Mouse (Mus musculus) cerebellum, adult 9-11 months (tissue): ENCODE measurements around the gene Igfals.
A peak's percentile ranks its signal among the peaks of the same experiment; 100 is the strongest.

Experiments used
- DNase-seq: peaks from one replicate; pipeline ENCODE4 v3.0.0; 2022

Igfals gene

DNA sequence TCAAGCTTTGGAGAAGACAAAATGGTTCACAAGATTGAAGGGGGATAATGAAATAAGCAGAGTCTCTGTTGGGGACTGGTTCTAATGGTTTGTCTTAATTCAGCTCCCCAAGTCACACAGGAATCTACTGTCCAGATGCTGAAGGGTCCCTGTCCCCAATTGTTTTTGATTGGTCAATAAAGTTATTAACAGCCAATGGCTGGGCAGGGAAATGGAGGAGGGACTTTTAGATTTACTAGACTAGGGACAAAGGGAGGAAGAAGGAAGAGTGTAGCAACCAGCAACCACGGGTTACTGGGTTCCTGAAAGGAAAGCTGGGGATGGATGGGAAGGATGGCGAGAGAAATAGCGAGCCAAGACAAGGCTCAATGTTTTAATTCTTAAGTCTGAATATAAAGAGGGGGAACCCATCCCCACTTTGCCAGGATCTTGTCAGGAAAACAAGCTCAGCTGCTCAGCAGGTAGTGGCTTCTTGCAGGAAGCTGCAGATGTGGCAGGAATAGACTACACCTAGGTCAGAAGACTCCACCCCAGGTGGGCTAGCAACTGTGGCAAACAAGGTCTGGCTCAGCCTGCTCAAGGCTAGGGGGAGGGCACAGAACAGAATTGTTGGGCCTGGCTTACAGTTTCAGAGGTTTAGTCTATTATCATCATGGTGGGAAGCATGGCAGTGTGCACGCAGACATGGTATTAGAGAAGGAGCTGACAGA is 8.1 kb downstream of the Igfals start:
- no peak for DNase-seq

DNA sequence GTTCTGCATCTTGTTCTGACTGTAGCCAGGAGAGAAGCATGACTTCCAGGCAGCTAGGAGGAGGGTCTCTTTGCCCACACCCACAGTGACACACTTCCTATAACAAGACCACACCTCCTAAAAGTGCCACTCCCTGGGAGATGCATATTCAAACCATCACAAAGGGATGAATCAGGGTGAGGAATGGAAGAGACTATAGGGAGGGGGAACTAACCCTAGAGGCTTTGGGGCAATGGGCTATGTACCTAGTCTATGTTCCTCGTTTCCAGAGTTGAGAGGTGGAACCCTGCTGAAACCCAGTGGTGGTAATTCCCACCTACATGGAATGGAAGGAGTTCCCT is 8.6 kb downstream of the Igfals start:
- no peak for DNase-seq

DNA sequence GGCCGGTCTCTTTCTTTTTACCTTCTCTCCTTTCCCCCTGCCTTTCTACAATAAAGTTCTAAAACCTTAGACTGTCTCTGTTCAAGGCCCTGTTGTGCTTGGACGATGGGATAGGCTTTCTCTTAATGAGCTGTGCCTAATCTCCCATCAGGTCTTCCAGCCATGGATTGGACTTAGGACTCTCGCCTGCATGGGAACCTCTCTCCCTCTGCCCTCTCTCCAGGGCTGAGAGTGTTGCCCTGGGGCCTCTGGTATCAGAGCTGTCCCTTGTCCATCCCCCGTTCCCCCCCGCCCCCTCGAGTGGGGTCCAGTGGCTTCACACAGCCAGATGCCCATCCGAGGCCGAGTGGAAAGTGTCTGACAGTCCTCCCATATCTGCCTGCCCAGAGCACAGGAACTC is 9.2 kb downstream of the Igfals start:
- DNase-seq: no peak

DNA sequence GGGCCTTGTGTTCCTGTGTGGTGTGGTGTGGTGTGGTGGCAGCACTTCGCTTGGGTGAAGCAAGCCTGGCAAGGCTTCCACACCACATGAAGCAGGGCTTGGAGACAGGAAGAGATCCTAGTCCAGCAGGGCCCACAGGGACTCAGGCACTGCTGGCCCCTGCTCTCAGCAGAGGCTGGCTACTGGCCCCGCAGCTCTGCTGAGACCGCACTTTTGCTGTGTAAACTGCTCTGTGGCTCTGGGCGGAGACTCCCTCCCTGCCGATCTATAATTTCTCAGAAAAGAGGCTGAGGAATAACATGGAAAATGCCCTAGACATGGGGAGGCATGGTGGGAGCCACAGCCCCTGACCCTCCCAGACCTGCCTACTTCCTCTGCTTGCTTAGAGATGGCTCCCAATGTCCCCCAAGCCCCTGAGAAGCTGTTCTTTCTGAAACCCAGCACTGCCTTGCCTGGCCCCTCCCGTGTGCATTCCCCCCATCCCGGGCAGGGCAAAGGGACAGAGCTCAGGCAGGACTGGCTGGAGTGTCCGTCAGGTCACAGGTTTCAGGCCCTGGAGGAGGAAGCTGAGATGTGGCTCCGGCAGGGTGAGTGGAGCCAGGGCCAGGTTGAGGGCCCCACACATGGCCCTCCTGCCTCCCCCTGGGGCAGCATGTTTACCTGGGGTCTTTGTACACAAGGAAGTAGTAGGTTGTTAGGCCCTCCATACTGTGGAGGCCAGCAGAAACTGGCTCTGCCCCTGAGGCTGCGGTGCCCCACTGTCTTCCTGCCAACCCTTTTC is 11.7 kb downstream of the Igfals start:
- DNase-seq: peak; percentile 1

DNA sequence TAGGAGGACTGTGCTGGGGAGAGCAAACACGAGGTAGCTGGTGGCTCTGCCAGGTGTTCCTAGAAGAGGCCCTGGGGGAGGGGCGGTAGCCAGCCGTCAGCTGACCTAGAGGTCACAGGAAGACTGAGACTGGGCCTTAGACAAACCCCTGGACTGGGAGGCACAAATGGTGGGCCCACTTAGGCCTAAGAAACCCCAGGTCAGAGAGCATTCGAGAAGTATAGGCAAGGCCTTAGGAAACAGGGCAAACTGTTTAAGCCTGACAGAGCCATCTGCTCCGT is 12.3 kb downstream of the Igfals start:
- peak; percentile 23 for DNase-seq

DNA sequence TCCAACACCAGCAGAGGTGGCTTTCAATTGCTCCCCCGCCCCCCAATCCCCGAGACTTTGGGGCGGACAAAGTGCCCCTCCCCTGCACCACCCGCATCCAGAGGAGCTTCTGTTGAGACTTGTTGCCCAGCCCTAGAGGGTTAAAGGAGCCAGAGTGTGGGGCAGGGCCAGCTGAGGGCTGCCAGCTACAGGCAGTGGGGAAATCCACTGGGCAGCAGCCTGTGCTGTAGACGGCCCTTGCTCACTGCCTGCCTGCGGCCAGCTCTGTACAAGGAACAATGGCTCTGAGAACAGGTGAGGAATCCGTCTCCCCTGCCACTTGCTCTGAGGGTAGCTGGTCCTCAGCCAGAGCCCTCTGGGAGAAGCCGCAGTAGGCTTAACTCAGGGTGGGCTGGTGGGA is 12.7 kb downstream of the Igfals start:
- peak; percentile 9 for DNase-seq

DNA sequence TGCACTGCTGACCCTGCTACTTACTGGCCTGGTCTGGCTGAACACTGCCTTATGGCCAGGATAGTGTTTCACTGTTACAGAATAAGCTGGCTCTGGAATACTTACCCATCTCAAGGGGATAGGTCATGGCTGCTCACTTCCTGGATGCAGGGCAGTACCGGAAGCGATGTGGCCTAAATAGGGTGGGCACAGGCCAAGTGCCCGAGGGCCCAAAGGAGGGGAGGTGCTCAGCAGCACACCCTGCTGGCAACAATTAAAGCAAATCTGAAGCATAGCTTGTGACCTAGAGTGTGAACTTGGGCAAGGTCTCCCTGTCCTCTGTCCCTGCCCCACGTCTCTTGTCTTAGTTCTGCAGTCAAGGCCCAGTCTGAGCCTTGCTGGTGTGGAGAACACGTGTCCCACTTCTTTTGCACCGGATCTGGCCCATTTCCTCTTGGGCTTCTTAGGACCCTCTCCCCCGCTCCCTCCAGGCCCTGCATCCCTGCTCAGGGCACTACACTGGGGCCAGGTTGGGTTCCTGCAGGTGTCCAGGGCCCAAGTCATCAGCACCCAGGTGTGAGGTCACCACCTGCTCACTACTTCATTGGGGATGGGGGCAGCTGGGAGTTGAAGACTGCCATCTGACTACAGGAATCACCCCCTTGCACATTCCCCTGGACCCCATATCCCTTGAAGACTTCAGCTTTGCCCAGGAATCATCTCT is 16.1 kb downstream of the Igfals start:
- peak; percentile 39 for DNase-seq

DNA sequence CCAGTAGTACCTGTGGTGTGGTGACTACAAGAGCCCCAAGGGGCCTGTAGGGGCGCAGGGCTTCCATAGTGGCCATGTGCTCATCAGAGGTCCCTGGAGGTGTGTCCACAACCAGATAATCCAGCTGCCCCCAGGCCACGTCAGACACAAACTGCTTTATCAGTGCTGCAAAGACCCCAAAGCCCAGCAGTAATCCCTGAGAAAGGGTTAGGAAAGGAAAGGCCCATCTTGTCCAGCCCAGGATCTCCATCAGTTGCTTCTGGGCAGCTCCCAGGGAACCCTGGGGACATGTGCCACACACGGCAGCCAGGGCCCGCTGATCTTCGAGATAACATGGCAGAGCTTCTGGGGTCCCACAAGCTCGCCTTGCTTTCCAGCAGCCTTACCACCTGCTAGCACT is 18.6 kb downstream of the Igfals start:
- DNase-seq: peak; percentile 46

DNA sequence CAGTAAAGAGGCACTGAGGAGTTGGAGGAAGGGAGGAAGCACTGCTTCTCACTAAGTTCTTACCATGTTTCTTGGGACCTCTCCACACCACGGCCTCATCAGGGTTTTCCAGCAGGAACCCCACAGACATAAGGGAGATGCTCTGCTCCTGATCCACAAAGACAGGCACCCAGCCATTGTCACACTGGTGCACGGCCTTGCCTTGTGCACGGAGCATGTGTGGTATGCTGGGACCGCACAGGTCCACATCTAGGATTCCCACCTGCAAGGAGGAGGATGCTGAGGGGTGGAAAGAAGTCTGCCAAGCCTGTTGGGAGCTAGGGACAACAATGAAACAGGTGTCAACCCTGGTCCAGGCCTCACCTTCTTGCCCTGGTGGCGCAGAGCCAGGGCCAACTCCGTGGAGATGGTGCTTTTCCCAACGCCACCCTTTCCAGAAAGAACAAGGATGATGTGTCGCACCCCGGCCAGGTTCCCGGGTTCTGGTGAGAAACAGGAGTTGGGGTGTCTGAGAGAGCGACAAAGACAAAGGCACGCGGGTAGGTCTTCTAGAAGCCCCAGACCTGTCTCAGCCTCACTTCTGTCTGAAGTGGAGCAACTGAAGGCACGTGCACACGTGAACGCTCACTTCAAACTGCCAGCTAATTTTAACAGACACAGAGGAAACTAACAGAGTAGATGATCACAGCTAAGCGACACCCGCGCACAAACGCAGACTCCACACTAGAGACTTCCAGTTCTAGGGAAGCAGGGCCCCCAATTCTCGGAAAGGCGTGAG is 19.7 kb downstream of the Igfals start:
- DNase-seq: peak; percentile 77

DNA sequence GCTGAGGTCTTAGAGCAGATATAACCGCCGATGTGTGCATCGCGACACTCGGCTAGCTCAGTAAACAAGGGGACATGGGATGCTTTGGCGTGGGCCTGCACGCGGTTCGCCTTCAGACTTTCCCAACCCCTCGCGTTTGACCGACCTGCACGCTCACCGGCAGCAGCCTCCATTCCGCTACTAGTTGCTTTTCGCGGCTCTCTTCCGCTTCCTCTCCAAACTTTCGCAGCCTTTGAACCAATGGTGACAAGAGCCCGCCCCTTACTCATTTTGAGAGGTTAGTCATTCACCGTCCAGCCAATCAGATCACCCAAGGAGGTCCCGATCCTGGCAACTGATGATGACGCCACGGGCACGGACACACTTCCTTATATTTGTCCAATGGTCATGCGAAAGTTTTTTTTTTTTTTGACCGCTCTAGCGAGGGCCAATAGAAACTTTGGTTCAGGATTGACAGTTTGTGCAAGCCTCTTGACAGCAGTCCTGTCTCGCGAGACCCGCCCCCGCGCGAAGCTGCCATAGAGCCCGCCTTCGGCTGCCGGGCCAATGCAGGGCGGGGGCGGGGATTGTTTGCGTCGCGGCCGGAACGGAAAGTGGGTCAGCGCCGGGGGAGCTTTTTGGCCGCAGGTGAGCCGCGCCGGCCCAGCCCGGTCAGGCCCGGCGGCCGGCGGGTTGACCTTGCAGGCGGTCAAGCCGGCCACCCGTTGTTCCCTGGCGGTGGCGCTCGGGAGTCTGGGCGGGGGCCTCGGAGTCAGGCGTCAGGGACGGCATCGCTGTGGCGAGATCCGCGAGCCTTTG is 20.5 kb downstream of the Igfals start, which contains the start of the genes Nubp2 and Spsb3:
TSS of gene Nubp2 (minus strand) at position 216 of the 798 bp plus-strand sequence.
TSS of gene Spsb3 (plus strand) at position 510 of the 798 bp plus-strand sequence.
- DNase-seq: peak; percentile 99

DNA sequence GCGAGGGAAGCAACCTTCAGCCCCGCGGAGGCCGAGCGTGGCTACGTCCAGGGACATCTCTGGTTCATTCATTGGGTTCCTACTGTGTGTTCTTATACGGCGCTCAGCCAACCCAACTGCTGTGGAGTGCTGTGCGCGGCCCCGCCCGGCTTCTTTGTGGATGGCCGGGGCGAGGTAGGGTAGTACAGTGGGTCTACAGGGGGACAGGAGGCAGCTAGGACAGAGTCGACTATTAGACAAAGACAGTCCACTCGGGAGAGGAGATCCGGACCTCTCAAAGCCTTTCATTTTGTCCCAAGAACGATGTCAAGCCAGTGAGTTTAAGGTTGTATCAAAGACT is 21.1 kb downstream of the Igfals start:
- DNase-seq: no peak

DNA sequence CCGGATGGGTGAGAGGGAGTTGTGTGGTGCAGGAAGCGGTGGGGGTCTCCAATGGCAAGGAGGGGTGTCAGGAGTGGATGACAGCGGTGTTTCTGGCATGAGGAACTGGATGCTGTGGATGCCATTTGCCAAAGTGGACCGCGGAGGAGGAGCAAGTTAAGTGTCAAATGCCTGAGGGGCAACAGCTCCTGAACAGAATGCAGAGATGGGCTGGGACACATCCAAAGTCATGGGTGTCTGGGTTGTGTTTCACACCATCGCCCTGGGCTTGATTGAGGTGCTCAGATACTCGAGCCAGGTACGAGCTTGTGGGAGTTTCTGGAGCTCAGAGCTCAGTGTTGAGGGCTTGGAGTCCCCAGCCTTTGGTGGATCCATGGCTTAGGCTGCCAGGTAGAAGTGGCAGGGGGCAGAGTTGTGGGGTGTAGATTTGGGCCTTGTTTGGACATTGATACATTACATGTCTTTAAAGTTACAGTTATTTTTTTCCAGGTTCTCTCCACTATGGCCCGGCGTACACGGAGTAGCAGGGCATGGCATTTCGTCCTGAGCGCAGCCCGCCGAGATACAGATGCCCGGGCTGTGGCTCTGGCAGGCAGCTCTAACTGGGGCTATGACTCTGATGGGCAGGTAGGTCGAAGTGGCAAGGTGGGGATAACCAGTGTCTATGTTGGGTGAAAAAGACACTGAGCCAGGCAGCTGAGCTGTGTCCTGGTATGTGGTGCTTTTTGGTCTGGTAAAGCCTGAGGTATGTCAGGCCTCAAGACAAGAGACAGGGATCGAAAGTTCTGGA is 21.7 kb downstream of the Igfals start:
- peak; percentile 75 for DNase-seq

DNA sequence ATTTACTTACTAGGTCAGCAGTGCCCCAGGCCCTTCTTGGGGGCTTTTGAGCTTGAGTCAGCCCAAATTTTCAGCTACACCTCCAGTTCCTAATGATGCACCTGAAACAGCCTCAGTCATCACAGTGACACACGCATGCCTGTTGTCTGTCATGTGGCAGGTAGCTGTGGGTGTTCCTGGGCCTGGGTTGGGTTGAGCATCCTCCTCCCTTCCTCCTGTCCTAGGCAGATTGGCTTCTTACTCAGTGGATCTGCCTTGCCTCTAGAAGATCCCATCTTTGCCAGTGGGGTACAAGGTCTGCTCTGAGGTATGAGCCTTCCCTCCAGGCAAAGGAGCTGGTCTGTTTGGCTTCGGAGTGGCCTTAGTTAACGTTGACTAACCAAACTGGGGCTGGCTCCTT is 23.1 kb downstream of the Igfals start:
- DNase-seq: peak; percentile 27

DNA sequence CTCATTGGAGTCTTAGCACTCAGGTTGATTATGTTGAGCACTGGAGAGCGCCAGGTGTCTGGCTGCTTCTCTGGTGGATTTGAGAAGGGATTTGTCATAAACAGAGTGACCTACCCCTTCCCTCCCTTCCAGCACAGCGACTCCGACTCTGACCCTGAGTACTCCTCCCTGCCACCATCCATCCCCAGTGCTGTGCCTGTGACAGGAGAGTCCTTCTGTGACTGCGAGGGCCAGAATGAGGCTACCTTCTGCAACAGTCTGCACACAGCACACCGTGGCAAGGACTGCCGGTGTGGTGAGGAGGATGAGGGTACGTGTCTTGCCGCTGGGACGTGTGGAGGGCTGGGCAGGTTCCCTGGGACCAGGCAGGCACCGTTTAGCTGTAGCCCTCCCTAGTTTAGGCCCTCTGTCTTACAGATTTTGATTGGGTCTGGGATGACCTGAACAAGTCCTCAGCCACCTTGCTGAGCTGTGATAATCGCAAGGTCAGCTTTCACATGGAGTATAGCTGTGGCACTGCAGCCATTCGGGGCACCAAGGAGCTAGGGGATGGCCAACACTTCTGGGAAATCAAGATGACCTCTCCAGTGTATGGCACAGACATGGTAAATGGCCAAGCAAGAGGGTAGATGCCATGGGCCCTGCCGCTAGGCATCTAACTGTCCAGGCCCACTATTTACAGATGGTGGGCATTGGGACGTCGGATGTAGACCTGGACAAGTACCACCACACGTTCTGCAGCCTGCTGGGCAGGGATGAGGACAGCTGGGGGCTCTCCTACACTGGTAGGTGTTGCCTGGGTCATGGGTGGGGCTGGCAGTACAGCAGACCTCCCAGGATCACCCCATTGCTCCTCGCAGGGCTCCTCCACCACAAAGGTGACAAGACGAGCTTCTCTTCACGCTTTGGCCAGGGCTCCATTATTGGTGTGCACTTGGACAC is 24.6 kb downstream of the Igfals start:
- no peak for DNase-seq

DNA sequence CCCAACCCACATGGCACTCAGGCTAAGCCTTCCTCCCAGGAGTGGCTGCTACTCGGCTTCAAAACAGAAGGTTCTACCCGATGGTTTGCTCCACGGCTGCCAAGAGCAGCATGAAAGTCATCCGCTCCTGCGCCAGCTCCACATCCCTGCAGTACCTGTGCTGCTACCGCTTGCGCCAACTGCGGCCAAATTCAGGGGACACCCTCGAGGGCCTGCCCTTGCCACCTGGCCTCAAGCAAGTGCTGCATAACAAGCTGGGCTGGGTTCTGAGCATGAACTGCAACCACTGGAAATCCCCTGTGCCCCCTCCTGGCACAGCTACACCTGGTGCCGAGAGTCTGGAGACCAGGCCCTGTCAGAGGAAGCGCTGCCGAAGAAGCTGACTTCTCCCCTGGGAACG is 25.5 kb downstream of the Igfals start:
- peak; percentile 88 for DNase-seq

DNA sequence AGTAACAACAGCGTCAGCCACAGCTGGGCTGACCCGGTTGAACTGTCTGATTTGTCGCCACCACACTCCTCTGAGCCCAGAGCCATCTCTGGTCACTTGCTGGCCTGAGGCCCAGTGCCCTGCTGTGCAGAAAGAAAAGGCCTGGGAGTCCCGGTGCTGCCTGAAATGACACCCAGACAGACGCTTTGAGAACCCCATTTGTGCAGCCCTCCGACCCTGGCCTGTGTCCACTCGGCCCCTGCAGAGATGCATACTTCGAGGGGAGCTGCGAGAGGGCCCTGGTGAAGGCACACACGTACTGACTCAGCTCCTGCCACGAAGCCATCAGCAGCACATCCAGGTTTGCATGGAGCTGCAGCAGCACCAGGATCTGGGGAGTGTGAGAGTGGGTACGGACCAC is 27.0 kb downstream of the Igfals start:
- peak; percentile 65 for DNase-seq

DNA sequence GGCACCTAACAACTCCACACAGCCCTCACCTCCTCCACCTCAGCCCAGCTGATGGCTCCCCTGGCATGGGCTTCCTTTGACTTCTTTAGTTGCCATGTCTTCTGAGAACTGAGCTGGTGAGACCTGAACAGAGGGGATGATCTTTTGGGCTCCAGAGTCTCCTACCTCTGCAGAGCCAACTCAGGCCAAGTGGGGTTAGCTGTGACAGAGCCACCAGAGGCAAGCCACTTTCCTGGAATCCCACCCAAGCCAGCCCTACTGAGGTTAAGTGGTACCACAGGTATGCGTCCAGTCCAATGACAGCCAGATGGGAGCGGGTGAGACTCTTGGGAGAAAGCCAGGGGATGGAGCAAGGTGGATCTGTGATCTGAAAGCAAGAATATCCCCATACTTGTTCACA is 27.5 kb downstream of the Igfals start:
- peak; percentile 52 for DNase-seq

DNA sequence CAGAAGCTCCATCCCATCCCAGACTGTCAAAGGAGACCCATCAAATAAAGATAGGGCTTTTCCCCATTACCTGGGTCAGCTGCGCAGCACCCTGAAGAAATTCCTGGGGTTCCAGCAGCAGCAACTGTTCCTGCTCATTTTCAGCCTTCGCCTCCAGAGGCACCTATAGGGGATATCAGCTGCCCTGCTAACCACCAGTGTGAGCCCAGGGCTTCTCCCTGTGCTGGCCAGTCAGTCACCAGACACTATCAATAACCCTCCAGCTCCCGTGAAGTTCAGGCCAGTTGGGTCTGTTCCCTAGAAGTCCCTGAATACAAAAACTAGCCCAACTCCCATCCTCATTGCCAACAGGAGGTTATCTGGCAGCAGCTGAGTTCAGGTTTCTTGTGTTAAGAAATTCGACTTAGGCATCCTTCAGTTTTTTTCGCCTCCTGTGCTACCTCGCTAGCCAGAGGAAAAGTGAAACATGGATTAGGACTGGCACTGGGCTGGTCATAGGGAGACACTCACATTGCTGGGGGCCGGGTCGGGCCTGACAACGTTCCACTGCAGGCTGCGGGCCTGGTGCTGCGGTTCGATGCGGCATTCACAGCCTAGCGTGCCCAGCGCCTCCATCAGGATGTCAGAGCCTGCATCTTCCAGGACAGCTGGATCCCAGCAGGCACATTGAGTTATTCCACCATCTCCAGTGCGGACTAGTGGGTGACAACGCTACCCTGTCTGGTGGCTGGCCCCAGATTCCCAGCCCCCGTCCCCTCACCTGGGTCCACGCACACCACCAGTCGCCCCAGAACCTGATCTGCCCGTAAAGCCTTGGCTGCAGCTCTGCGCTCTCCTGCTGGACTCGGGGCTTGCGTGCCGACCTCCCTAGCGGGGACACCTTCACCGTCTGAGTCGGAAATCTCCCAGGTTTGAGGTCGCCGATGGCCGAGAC is 28.5 kb downstream of the Igfals start:
- DNase-seq: peak; percentile 43

DNA sequence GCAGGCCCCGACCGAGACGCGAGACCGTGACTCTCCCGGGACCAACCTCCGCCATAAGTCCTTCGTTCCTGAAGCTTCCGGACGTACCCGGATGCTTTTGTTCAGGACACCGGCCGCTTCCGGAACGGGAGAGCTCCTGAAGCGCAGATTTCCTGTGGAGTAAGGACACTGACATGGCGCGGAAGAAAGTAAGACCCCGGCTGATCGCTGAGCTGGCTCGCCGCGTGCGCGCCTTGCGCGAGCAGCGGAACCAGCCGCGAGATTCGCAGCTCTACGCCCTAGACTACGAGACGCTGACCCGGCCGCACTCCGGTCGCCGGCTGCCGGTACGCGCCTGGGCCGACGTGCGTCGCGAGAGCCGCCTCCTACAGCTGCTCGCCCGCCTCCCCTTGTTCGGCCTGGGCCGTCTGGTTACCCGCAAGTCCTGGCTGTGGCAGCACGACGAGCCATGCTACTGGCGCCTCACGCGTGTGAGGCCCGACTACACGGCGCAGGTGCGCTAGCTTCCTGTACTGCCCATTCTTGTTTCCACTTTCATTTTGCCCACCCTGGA is 29.3 kb downstream of the Igfals start, which contains the start of the genes Eme2 and Mrps34:
TSS of gene Eme2 (minus strand) at position 93 of the 553 bp plus-strand sequence.
TSS of gene Mrps34 (plus strand) at position 122 of the 553 bp plus-strand sequence.
- peak; percentile 85 for DNase-seq
